Mouse (Mus musculus) lung, embryonic 14.5 days (tissue): ENCODE measurements around the gene Gm42957. TPM values are rescaled to one million over a fixed set of nuclear protein-coding genes. Genes with fewer than 3 reads are reported as not detected.
"Not testable (repeated sequence)": the region's sequence is repeated elsewhere in the genome, so short reads cannot be mapped to it uniquely, and the experiment has no call there.

Experiments
- ATAC-seq: fragments of 200-750 bp; cut with Nextera tagmentation; 2 replicates; pipeline ENCODE4 v1.8.0; 2017; ENCODE audit warnings: mild to moderate bottlenecking, moderate TSS enrichment, moderate library complexity; ENCODE audit not compliant: insufficient read depth
- DNase-seq: peaks from one replicate; pipeline ENCODE4 v3.0.0-alpha.2; 2015
- H3K27ac ChIP-seq: fragments of 300-500 bp; sonication (generic); 2 replicates; pipeline ENCODE4 v1.5.1; 2014; ENCODE audit warnings: low read depth, mild to moderate bottlenecking, moderate library complexity
- H3K27me3 ChIP-seq: fragments of 300-500 bp; sonication (generic); 2 replicates; pipeline ENCODE4 v1.6.1; 2014; ENCODE audit warnings: low read length, control low read depth; ENCODE audit not compliant: insufficient read depth
- H3K36me3 ChIP-seq: fragments of 300-500 bp; sonication (generic); 2 replicates; pipeline ENCODE4 v1.6.1; 2014; ENCODE audit warnings: control low read depth; ENCODE audit not compliant: insufficient read depth
- H3K4me1 ChIP-seq: fragments of 300-500 bp; sonication (generic); 2 replicates; pipeline ENCODE4 v1.6.1; 2014; ENCODE audit warnings: antibody characterized with exemption, control low read depth; ENCODE audit not compliant: insufficient read depth
- H3K4me2 ChIP-seq: fragments of 300-500 bp; sonication (generic); 2 replicates; pipeline ENCODE4 v1.6.1; 2014; ENCODE audit warnings: mild to moderate bottlenecking
- H3K4me3 ChIP-seq: fragments of 300-500 bp; sonication (generic); 2 replicates; pipeline ENCODE4 v1.5.1; 2014; ENCODE audit warnings: low read depth, low read length
- H3K9ac ChIP-seq: fragments of 300-500 bp; sonication (generic); 2 replicates; pipeline ENCODE4 v1.6.1; 2014
- H3K9me3 ChIP-seq: fragments of 300-500 bp; sonication (generic); 2 replicates; pipeline ENCODE4 v1.6.1; 2016; ENCODE audit warnings: low read depth, low read length, control low read depth
- CTCF ChIP-seq: IDR thresholded peaks from 2 replicates; pipeline ENCODE4 v1.5.1; 2016; ENCODE audit warnings: antibody characterized with exemption, low read depth
- WGBS: fragments of 180-500 bp; shearing (Covaris S2); extraction: QIAGEN DNeasy Blood & Tissue Kit; methylation state at CpG from one replicate; pipeline ENCODE4 v1.1.7; 2014; 5-methylcytosine and 5-hydroxymethylcytosine counted together
- polyA plus RNA-seq: library from polyadenylated mRNA; unstranded; fragments of >200 nt; fragmentation: Nextera tagmentation; extraction: Ambion mirVana; gene quantifications from 2 replicates; pipeline ENCODE4 v1.2.1, GENCODE M21; 2014

Gene Gm42957
- polyA plus RNA-seq, 1 experiment from 2014 or later: 0.09 TPM

- Histone ChIP-seq H3K9ac (peak within 1 kb of the TSS; percentile 82), H3K4me3 (peak within 1 kb of the TSS; percentile 67), H3K36me3 (no peaks in the 10 kb centered on the region), H3K9me3 (no peaks in the 10 kb centered on the region), H3K27me3 (peaks cover 29% of the 10 kb centered on the region), H3K27ac (peak within 1 kb of the TSS; percentile 97), H3K4me2 (peak within 1 kb of the TSS; percentile 67), H3K4me1 (peaks cover 7% of the 10 kb centered on the region; the same call in 1 of the 2 replicates)
- DNase-seq (peak; percentile 97), ATAC-seq (peak; percentile 95)
- no peak for TF ChIP-seq CTCF
- WGBS: 1% methylated on average over 27 of the region's 27 CpGs
These were observed 34.5 kb upstream of the Gm42957 start, which contains the start of gene Lix1l for GRCm38 (mm10) chr3:96600639-96601250. Gene Lix1l, plus strand, starts transcription at chr3:96601149.

DNA sequence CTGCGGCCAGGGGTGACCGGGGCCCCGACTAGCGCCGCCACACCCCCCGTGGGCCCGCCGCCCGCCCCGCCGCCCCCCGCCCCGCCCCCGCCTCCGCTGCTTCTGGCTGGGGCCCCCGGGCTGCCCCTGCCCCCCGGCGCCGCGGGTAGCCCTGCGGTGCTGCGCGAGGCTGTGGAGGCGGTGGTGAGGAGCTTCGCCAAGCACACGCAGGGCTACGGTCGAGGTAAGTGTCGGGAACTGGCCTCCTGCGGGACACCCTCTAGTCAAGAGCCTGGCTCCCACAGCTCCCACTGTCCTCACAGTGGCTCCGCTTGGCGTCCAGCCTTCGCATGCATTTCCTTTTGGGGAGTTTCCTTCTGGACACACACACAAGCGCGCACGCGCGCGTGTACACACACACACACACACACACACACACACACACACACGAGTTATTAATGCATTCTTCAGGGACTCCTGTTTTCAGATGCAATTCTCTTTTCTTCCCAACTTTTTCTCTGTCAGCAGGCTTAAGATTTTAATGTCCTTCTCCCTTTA lies 34.0 kb upstream of the Gm42957 start:
- Histone ChIP-seq H3K4me3 (peak overlapping the region; percentile 67), H3K9me3 (no peaks in the 10 kb centered on the region), H3K27me3 (peaks cover 26% of the 10 kb centered on the region), H3K36me3 (no peaks in the 10 kb centered on the region), H3K27ac (peak overlapping the region; percentile 97), H3K4me2 (peak overlapping the region; percentile 67), H3K9ac (peak overlapping the region; percentile 82), H3K4me1 (peaks cover 4% of the 10 kb centered on the region; the same call in 1 of the 2 replicates)
- peak; percentile 66 for ATAC-seq
- WGBS: under 1% methylated on average over 40 of the region's 40 CpGs
- TF ChIP-seq CTCF: 0 out of 2 replicates have a peak, but pooled peaks have one; percentile 4
- DNase-seq: peak; percentile 89

DNA sequence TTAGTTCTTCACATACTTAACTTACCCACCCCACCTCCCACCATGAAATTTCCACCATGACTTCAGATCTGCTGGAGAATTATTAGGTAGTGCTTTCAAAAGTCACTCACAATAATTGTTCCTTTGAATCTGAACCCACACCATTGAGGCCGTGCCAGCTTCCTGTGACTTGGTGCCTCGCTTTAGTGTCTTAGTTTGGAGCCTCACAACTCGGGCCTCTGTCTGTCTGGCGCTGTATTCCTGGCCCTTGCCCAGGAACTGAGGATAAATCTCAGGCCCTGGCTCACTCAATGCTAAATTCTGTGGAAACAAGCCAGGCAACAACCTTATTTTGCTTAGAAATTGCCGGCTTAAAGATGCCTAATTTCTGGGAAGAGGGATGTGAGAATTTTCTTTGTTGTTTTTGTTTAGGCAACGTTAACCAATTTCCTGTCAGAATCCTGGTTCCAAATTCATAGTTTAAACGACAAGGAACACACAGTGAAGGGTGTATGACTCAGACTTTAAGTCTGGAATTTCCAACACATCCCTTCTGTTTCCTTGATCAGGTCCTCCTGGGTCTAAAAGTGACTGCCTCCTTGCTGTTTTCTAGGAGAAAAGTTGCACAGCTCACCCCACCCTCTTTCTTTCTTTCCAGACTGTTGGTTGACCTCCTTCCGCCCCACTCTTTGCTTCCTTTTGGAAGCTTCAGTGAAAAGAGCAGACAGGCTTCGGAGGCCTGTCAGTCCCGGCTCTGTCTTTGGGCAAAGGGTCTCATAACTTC lies 33.2 kb upstream of the Gm42957 start:
- Histone ChIP-seq H3K27me3 (peaks cover 18% of the 10 kb centered on the region), H3K36me3 (no peaks in the 10 kb centered on the region), H3K4me2 (peak overlapping the region; percentile 67), H3K4me3 (peak overlapping the region; percentile 67), H3K4me1 (no peaks in the 10 kb centered on the region), H3K9me3 (no peaks in the 10 kb centered on the region), H3K9ac (peak overlapping the region; percentile 82), H3K27ac (peak overlapping the region; percentile 97)
- ATAC-seq (no peak), DNase-seq (peak; percentile 77)
- TF ChIP-seq CTCF: no peak
- 19% methylated on average over 10 of the region's 10 CpGs for WGBS

- WGBS: 18% methylated on average over 5 of the region's 5 CpGs
- Histone ChIP-seq H3K27me3 (0 out of 2 replicates have a peak, but pooled peaks cover 13% of the 10 kb centered on the region), H3K4me3 (peak overlapping the region; percentile 67), H3K4me2 (peak overlapping the region; percentile 67), H3K9ac (peak overlapping the region; percentile 82), H3K27ac (peak overlapping the region; percentile 97), H3K36me3 (no peaks in the 10 kb centered on the region), H3K9me3 (no peaks in the 10 kb centered on the region), H3K4me1 (no peaks in the 10 kb centered on the region)
- DNase-seq: peak; percentile 34
- no peak for TF ChIP-seq CTCF
- no peak for ATAC-seq
These were observed 32.6 kb upstream of the Gm42957 start for GRCm38 (mm10) chr3:96602704-96603084.

DNA sequence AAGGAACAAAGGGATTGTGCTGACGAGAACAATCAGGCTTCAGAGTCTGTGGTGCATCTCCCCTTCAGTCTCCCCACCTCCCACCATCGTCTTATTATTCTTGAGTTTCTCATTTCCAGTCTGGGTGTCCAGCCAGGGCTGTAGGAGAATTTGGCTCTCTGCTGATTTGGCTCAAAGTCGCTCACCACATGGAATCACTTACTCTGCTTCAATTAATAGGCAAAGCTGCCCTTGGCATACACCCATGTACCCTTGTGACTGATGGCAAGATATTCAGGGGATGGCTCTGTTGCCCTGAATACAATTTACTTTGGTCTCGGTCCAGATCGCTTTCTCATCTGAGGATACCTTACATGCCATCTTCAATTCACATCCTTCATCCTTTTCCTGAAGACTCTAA lies 32.0 kb upstream of the Gm42957 start:
- peak; percentile 30 for DNase-seq
- no peak overlapping the region; the same call in 1 of the 2 replicates for H3K27ac ChIP-seq
- 0 out of 2 replicates have a peak, but pooled peaks cover 7% of the 10 kb centered on the region for H3K27me3 ChIP-seq

GRCm38 (mm10) chr3:96606007-96606406 lies 29.3 kb upstream of the Gm42957 start:
- 91% methylated on average over 3 of the region's 4 CpGs for WGBS

More for the DNA sequence above, 32.0 kb upstream of the Gm42957 start:
- no peaks in the 10 kb centered on the region for H3K9me3 ChIP-seq
- peak overlapping the region; percentile 67 for H3K4me2 ChIP-seq
- TF ChIP-seq CTCF: no peak
- no peak for ATAC-seq
- H3K4me3 ChIP-seq: peak overlapping the region; percentile 67
- H3K9ac ChIP-seq: peak overlapping the region; percentile 82; the same call in 1 of the 2 replicates
- H3K4me1 ChIP-seq: no peaks in the 10 kb centered on the region
- no peaks in the 10 kb centered on the region for H3K36me3 ChIP-seq
- WGBS: 54% methylated on average over 5 of the region's 5 CpGs

DNA sequence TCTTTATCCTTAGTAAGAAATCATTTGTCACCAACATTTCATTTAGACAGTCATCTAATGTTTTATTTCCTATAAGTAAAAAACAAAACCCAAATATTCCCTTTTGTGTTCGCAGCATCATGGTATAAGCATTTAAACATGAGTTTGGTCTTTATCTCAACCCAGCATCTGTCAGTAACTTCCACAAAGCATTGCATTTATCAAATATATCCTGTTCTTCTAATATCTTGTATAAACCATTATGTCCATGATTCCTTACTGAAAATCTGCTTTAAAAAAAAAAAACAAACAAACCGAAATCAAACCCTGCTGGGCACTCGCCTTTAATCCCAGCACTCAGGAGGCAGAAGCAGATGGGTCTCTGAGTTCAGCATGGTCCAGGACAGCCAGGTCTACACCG lies 28.7 kb upstream of the Gm42957 start:
- H3K36me3 ChIP-seq: no peaks in the 10 kb centered on the region
- no peaks in the 10 kb centered on the region for H3K9me3 ChIP-seq
- no peak overlapping the region for H3K9ac ChIP-seq
- H3K27me3 ChIP-seq: no peaks in the 10 kb centered on the region
- H3K4me1 ChIP-seq: no peaks in the 10 kb centered on the region
- DNase-seq (no peak), ATAC-seq (no peak)
- H3K4me3 ChIP-seq: no peak overlapping the region
- H3K27ac ChIP-seq: no peak overlapping the region
- no peak for TF ChIP-seq CTCF
- H3K4me2 ChIP-seq: no peak overlapping the region
- WGBS: 75% methylated on average over 4 of the region's 4 CpGs

More at GRCm38 (mm10) chr3:96606007-96606406, 29.3 kb upstream of the Gm42957 start:
- not testable (repeated sequence) for H3K4me2 ChIP-seq, H3K27ac ChIP-seq, H3K9me3 ChIP-seq, DNase-seq, H3K36me3 ChIP-seq, H3K27me3 ChIP-seq, H3K4me1 ChIP-seq, H3K4me3 ChIP-seq, ATAC-seq, H3K9ac ChIP-seq
